Mouse (Mus musculus): Measurements from ENCODE around the gene Tsga10. TPM values are rescaled to one million over a fixed set of nuclear protein-coding genes. Genes with fewer than 3 reads are reported as not detected.

Tsga10 gene
- total and polyA plus RNA-seq, 2 experiments = 0.24 to 1.2 TPM

- H3K9ac ChIP-seq (ENCODE audit: low read depth, low read length) = no peak overlapping the region
- no peak for TF ChIP-seq POLR2A (IDR thresholded peaks at IDR 0.05; ENCODE audit: extremely low read depth, insufficient read depth, low read length)
- TF ChIP-seq CTCF (IDR thresholded peaks at IDR 0.05; ENCODE audit: low read depth, low read length) = no peak
- no peaks in the 10 kb centered on the region for H3K4me1 ChIP-seq (ENCODE audit: control insufficient read depth, insufficient read depth, low read length)
- no peaks in the 10 kb centered on the region for H3K27me3 ChIP-seq (ENCODE audit: control insufficient read depth, insufficient read depth, low read length)
- no peak overlapping the region for H3K27ac ChIP-seq (replicated peaks; ENCODE audit: insufficient read depth, low read depth, low read length)
- 78% methylated on average over 8 of the region's 8 CpGs for WGBS
- no peaks in the 10 kb centered on the region for H3K36me3 ChIP-seq (ENCODE audit: control insufficient read depth, insufficient read depth, low read length)
- DNase-seq (ENCODE audit: extremely low read depth, low read depth, low spot score) = no peak
- H3K79me2 ChIP-seq (ENCODE audit: control insufficient read depth, insufficient read depth, low read length) = no peaks in the 10 kb centered on the region
- no peak overlapping the region for H3K4me3 ChIP-seq (ENCODE audit: insufficient read depth, low read depth, low read length)
Measured at GRCm38 (mm10) chr1:37727186-37727585, 139.0 kb downstream of the Tsga10 start.

- Histone ChIP-seq H3K9ac (ENCODE audit: low read depth, low read length) (no peak overlapping the region), H3K27me3 (ENCODE audit: control insufficient read depth, insufficient read depth, low read length) (no peaks in the 10 kb centered on the region), H3K4me3 (ENCODE audit: insufficient read depth, low read depth, low read length) (no peak overlapping the region), H3K4me1 (ENCODE audit: control insufficient read depth, insufficient read depth, low read length) (no peaks in the 10 kb centered on the region), H3K27ac (replicated peaks; ENCODE audit: insufficient read depth, low read depth, low read length) (no peak overlapping the region), H3K79me2 (ENCODE audit: control insufficient read depth, insufficient read depth, low read length) (no peaks in the 10 kb centered on the region), H3K36me3 (ENCODE audit: control insufficient read depth, insufficient read depth, low read length) (no peaks in the 10 kb centered on the region)
- WGBS = 65% methylated on average over 8 of the region's 8 CpGs
- DNase-seq (ENCODE audit: extremely low read depth, low read depth, low spot score) = no peak
- TF ChIP-seq CTCF (IDR thresholded peaks at IDR 0.05; ENCODE audit: low read depth, low read length) = no peak
Measured at GRCm38 (mm10) chr1:37726426-37726825, 139.8 kb downstream of the Tsga10 start.

GRCm38 (mm10) chr1:37725880-37726279 lies 140.3 kb downstream of the Tsga10 start:
- no peak overlapping the region for H3K9ac ChIP-seq (ENCODE audit: low read depth, low read length)
- WGBS = 57% methylated on average over 12 of the region's 12 CpGs
- H3K4me1 ChIP-seq (ENCODE audit: control insufficient read depth, insufficient read depth, low read length) = no peaks in the 10 kb centered on the region
- H3K79me2 ChIP-seq (ENCODE audit: control insufficient read depth, insufficient read depth, low read length) = no peaks in the 10 kb centered on the region
- H3K4me3 ChIP-seq (ENCODE audit: insufficient read depth, low read depth, low read length) = no peak overlapping the region
- no peak for DNase-seq (ENCODE audit: extremely low read depth, low read depth, low spot score)
- no peak overlapping the region for H3K27ac ChIP-seq (replicated peaks; ENCODE audit: insufficient read depth, low read depth, low read length)
- H3K36me3 ChIP-seq (ENCODE audit: control insufficient read depth, insufficient read depth, low read length) = no peaks in the 10 kb centered on the region
- no peak for TF ChIP-seq POLR2A (IDR thresholded peaks at IDR 0.05; ENCODE audit: extremely low read depth, insufficient read depth, low read length)
- no peak for TF ChIP-seq CTCF (IDR thresholded peaks at IDR 0.05; ENCODE audit: low read depth, low read length)
- no peaks in the 10 kb centered on the region for H3K27me3 ChIP-seq (ENCODE audit: control insufficient read depth, insufficient read depth, low read length)

GRCm38 (mm10) chr1:37721092-37721491 lies 145.1 kb downstream of the Tsga10 start:
- H3K36me3 ChIP-seq (ENCODE audit: control insufficient read depth, insufficient read depth, low read length) = no peaks in the 10 kb centered on the region
- H3K79me2 ChIP-seq (ENCODE audit: control insufficient read depth, insufficient read depth, low read length) = no peaks in the 10 kb centered on the region
- no peaks in the 10 kb centered on the region for H3K4me1 ChIP-seq (ENCODE audit: control insufficient read depth, insufficient read depth, low read length)
- 62% methylated on average over 5 of the region's 5 CpGs for WGBS
- H3K9ac ChIP-seq (ENCODE audit: low read depth, low read length) = no peak overlapping the region
- no peak overlapping the region for H3K27ac ChIP-seq (replicated peaks; ENCODE audit: insufficient read depth, low read depth, low read length)
- no peak for DNase-seq (ENCODE audit: extremely low read depth, low read depth, low spot score)
- no peak overlapping the region for H3K4me3 ChIP-seq (ENCODE audit: insufficient read depth, low read depth, low read length)
- TF ChIP-seq CTCF (IDR thresholded peaks at IDR 0.05; ENCODE audit: low read depth, low read length) (no peak), POLR2A (IDR thresholded peaks at IDR 0.05; ENCODE audit: extremely low read depth, insufficient read depth, low read length) (no peak)
- peaks cover 7% of the 10 kb centered on the region; the same call in 1 of the 2 replicates for H3K27me3 ChIP-seq (ENCODE audit: control insufficient read depth, insufficient read depth, low read length)

- Histone ChIP-seq H3K27me3 (ENCODE audit: control insufficient read depth, insufficient read depth, low read length) (peaks cover 7% of the 10 kb centered on the region; the same call in 1 of the 2 replicates), H3K4me1 (ENCODE audit: control insufficient read depth, insufficient read depth, low read length) (no peaks in the 10 kb centered on the region), H3K36me3 (ENCODE audit: control insufficient read depth, insufficient read depth, low read length) (no peaks in the 10 kb centered on the region), H3K9ac (ENCODE audit: low read depth, low read length) (no peak within 1 kb of the TSS), H3K27ac (replicated peaks; ENCODE audit: insufficient read depth, low read depth, low read length) (no peak within 1 kb of the TSS), H3K4me3 (ENCODE audit: insufficient read depth, low read depth, low read length) (peak within 1 kb of the TSS; percentile 49; the same call in 1 of the 2 replicates), H3K79me2 (ENCODE audit: control insufficient read depth, insufficient read depth, low read length) (no peaks in the 10 kb centered on the region)
- no peak for TF ChIP-seq CTCF (IDR thresholded peaks at IDR 0.05; ENCODE audit: low read depth, low read length)
- TF ChIP-seq POLR2A (IDR thresholded peaks at IDR 0.05; ENCODE audit: extremely low read depth, insufficient read depth, low read length) = no peak
- WGBS = 2% methylated on average over 65 of the region's 69 CpGs
- DNase-seq (ENCODE audit: extremely low read depth, low read depth, low spot score) = no peak
Measured at GRCm38 (mm10) chr1:37719761-37720640, 146.2 kb downstream of the Tsga10 start, which contains the start of gene 2010300C02Rik. 2010300C02Rik (minus strand) TSS chr1:37720085.

All from liver, adult 2 months (tissue).